Comparison of ENCODE assay signal across 11 mouse cellular contexts in genomic region chr10:71428246-71428864, GRCm38 (mm10).
DNase-seq lines count a peak whose midpoint lies in the region; ATAC-seq lines count a peak whose summit lies in the region.
"Had no signal": no experiment of that assay in that cellular context is flagged by ENCODE, and none has a peak within 500 bp of the region (broad histone marks: within the 10 kb centered on the region; RNA-seq: fewer than 3 reads in every experiment).

No protein-coding gene starts in this region.

- no peak for ATAC-seq in heart, embryonic 12.5 days (ENCODE audit: insufficient number of reproducible peaks, low FRiP score)
- no peak for ATAC-seq in CD4-positive, CD25-positive, alpha-beta regulatory T cell, adult 4 months

- intact Hi-C loops in left cerebral cortex, postnatal 4 days (cut with DNase I): no loop called here
- intact Hi-C loops in left cerebral cortex, postnatal 10 days (cut with DNase I): no loop called here

- 53% methylated on average over 13 of the region's 13 CpGs for WGBS in heart, embryonic 12.5 days

- no peaks in the 10 kb centered on the region for H3K4me1 ChIP-seq in heart, embryonic 12.5 days (replicated peaks)
- H3K4me1 ChIP-seq: embryonic facial prominence, embryonic 15.5 days; hindbrain, embryonic 15.5 days; midbrain, embryonic 10.5 days had no signal

- H3K4me2 ChIP-seq in heart, embryonic 12.5 days: no peak overlapping the region
- H3K4me2 ChIP-seq: embryonic facial prominence, embryonic 15.5 days; hindbrain, embryonic 15.5 days had no signal

- H3K36me3 ChIP-seq in heart, embryonic 12.5 days: no peaks in the 10 kb centered on the region
- H3K36me3 ChIP-seq: embryonic facial prominence, embryonic 15.5 days; hindbrain, embryonic 15.5 days; midbrain, embryonic 10.5 days had no signal

- H3K9ac ChIP-seq in heart, embryonic 12.5 days: no peak overlapping the region
- H3K9ac ChIP-seq: embryonic facial prominence, embryonic 15.5 days; hindbrain, embryonic 15.5 days had no signal

- peaks cover 7% of the 10 kb centered on the region for H3K9me3 ChIP-seq in heart, embryonic 12.5 days (replicated peaks)
- H3K9me3 ChIP-seq: embryonic facial prominence, embryonic 15.5 days; hindbrain, embryonic 15.5 days had no signal

- no peak overlapping the region for H3K4me3 ChIP-seq in heart, embryonic 12.5 days
- H3K4me3 ChIP-seq: embryonic facial prominence, embryonic 15.5 days; hindbrain, embryonic 15.5 days; midbrain, embryonic 10.5 days had no signal

- peak; percentile 65 for DNase-seq in heart, postnatal 4 days
- peak; percentile 11 for DNase-seq in urinary bladder, postnatal 25 days (ENCODE audit: low spot score)
- DNase-seq in urinary bladder, postnatal 36 days (ENCODE audit: low spot score in 2 of 2): no peak
- DNase-seq in kidney, postnatal 25 days: peak; percentile 39 to 47
- no peak for DNase-seq in left cerebral cortex, postnatal 4 days
- DNase-seq in left cerebral cortex, postnatal 10 days (ENCODE audit: extremely low spot score in 1 of 2, low spot score in 2 of 2): no peak

- H3K27ac ChIP-seq in heart, embryonic 12.5 days (ENCODE audit: poor library complexity, severe bottlenecking): no peak overlapping the region
- H3K27ac ChIP-seq: embryonic facial prominence, embryonic 15.5 days; hindbrain, embryonic 15.5 days; midbrain, embryonic 10.5 days had no signal

- H3K27me3 ChIP-seq in heart, embryonic 12.5 days (replicated peaks): no peaks in the 10 kb centered on the region
- H3K27me3 ChIP-seq: embryonic facial prominence, embryonic 15.5 days; hindbrain, embryonic 15.5 days had no signal

Comparison
In these comparisons a context has a peak if more than half of its experiments do, and no peak if none do; other contexts are left out.
1. DNase-seq: peak in heart, postnatal 4 days (single experiment), urinary bladder, postnatal 25 days (single experiment) and kidney, postnatal 25 days (2 of 2); none in urinary bladder, postnatal 36 days (0 of 2), left cerebral cortex, postnatal 4 days (single experiment) and left cerebral cortex, postnatal 10 days (0 of 2).